Mouse (Mus musculus): ENCODE data around the gene Macf1. TPM values are rescaled to one million over a fixed set of nuclear protein-coding genes. Genes with fewer than 3 reads are reported as not detected.
"Not testable (repeated sequence)": the region's sequence is repeated elsewhere in the genome, so short reads cannot be mapped to it uniquely, and the experiment has no call there.

The Macf1 gene
- polyA plus RNA-seq, 1 experiment from 2014 or later = 43.7 TPM

GRCm38 (mm10) chr4:123340232-123340631 is 343.9 kb downstream of the Macf1 start:
- Histone ChIP-seq H3K9me3 (no peaks in the 10 kb centered on the region), H3K36me3 (no peaks in the 10 kb centered on the region), H3K4me3 (no peak overlapping the region), H3K4me1 (peaks cover 18% of the 10 kb centered on the region), H3K4me2 (no peak overlapping the region), H3K9ac (no peak overlapping the region), H3K27me3 (replicated peaks) (peaks cover 67% of the 10 kb centered on the region), H3K27ac (replicated peaks) (no peak overlapping the region)
- 58% methylated on average over 5 of the region's 5 CpGs for WGBS
- no peak for ATAC-seq (ENCODE audit: extremely low read depth, insufficient number of reproducible peaks, low FRiP score, low TSS enrichment)

GRCm38 (mm10) chr4:123337693-123338092 is 346.5 kb downstream of the Macf1 start:
- Histone ChIP-seq H3K36me3 (no peaks in the 10 kb centered on the region), H3K4me2 (no peak overlapping the region), H3K4me3 (no peak overlapping the region), H3K9ac (no peak overlapping the region), H3K27me3 (replicated peaks) (peaks cover 44% of the 10 kb centered on the region), H3K27ac (replicated peaks) (no peak overlapping the region), H3K4me1 (peaks cover 8% of the 10 kb centered on the region), H3K9me3 (0 out of 2 replicates have a peak, but pooled peaks cover 6% of the 10 kb centered on the region)
- ATAC-seq (ENCODE audit: extremely low read depth, insufficient number of reproducible peaks, low FRiP score, low TSS enrichment) = no peak
- 60% methylated on average over 4 of the region's 4 CpGs for WGBS

GRCm38 (mm10) chr4:123335796-123336585 is 348.2 kb downstream of the Macf1 start:
- Histone ChIP-seq H3K9ac (no peak overlapping the region), H3K36me3 (no peaks in the 10 kb centered on the region), H3K27me3 (replicated peaks) (peaks cover 27% of the 10 kb centered on the region), H3K27ac (replicated peaks) (no peak overlapping the region), H3K4me2 (no peak overlapping the region), H3K4me1 (no peaks in the 10 kb centered on the region), H3K4me3 (no peak overlapping the region), H3K9me3 (0 out of 2 replicates have a peak, but pooled peaks cover 7% of the 10 kb centered on the region)
- WGBS = 63% methylated on average over 14 of the region's 14 CpGs
- no peak for ATAC-seq (ENCODE audit: extremely low read depth, insufficient number of reproducible peaks, low FRiP score, low TSS enrichment)

DNA sequence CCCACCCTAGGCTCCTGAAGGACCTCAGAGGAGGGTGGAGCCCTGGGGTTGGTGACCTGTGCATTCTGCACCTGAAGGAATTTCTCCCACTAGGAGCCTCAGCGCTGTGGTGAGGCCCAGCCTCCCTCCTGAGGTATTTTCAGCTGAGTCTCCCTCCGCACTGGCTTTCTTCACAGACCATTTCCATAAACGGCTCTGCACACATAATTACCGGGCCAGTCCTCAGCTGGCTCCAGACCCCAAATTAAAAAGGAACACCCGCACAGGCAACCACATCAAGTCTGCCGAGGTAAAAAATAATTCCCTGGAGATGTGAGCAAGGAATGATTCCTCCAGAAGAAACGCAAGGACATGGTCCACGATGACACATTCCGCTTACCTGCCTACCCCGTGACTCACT is 348.9 kb downstream of the Macf1 start:
- not testable (repeated sequence) for H3K4me3 ChIP-seq; H3K36me3 ChIP-seq; H3K9ac ChIP-seq; H3K9me3 ChIP-seq; H3K27ac ChIP-seq (replicated peaks); H3K4me1 ChIP-seq; ATAC-seq (ENCODE audit: extremely low read depth, insufficient number of reproducible peaks, low FRiP score, low TSS enrichment); H3K4me2 ChIP-seq
- peaks cover 20% of the 10 kb centered on the region for H3K27me3 ChIP-seq (replicated peaks)
- WGBS = 69% methylated on average over 10 of the region's 10 CpGs

DNA sequence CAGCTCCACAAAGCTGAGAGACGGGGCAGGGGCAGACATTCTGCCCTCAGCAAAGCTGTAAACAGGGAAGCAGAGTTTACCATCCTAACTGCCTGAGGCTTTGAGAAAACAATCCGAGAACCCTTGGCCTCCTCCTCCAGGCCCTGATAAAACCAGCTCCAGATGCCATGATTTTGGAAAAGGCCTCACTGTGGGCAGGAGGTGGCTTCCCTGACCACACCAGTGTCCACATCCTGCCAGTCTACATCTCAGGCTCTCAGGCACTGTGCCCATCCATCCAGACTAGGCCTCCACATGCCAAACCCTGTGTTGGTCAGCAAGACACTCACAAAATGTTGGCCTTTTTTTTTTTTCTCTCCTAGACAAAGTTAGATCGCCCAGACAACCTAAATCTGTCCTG is 350.0 kb downstream of the Macf1 start:
- WGBS = 57% methylated on average over 3 of the region's 3 CpGs
- no peaks in the 10 kb centered on the region for H3K4me1 ChIP-seq
- H3K27ac ChIP-seq (replicated peaks) = no peak overlapping the region
- no peaks in the 10 kb centered on the region for H3K36me3 ChIP-seq
- H3K9ac ChIP-seq = no peak overlapping the region
- H3K4me2 ChIP-seq = no peak overlapping the region
- peaks cover 16% of the 10 kb centered on the region for H3K27me3 ChIP-seq (replicated peaks)
- H3K4me3 ChIP-seq = no peak overlapping the region
- ATAC-seq (ENCODE audit: extremely low read depth, insufficient number of reproducible peaks, low FRiP score, low TSS enrichment) = no peak
- 0 out of 2 replicates have a peak, but pooled peaks cover 7% of the 10 kb centered on the region for H3K9me3 ChIP-seq

GRCm38 (mm10) chr4:123333151-123333550 is 351.0 kb downstream of the Macf1 start:
- WGBS = 91% methylated on average over 4 of the region's 4 CpGs
- ATAC-seq (ENCODE audit: extremely low read depth, insufficient number of reproducible peaks, low FRiP score, low TSS enrichment) = no peak
- H3K4me3 ChIP-seq = no peak overlapping the region
- 0 out of 2 replicates have a peak, but pooled peaks cover 7% of the 10 kb centered on the region for H3K9me3 ChIP-seq
- no peaks in the 10 kb centered on the region for H3K36me3 ChIP-seq
- no peak overlapping the region for H3K4me2 ChIP-seq
- no peak overlapping the region for H3K27ac ChIP-seq (replicated peaks)
- H3K9ac ChIP-seq = no peak overlapping the region
- peaks cover 10% of the 10 kb centered on the region for H3K27me3 ChIP-seq (replicated peaks)
- H3K4me1 ChIP-seq = no peaks in the 10 kb centered on the region

GRCm38 (mm10) chr4:123331961-123332360 is 352.2 kb downstream of the Macf1 start:
- H3K9me3 ChIP-seq; H3K36me3 ChIP-seq; H3K27ac ChIP-seq (replicated peaks); ATAC-seq (ENCODE audit: extremely low read depth, insufficient number of reproducible peaks, low FRiP score, low TSS enrichment); H3K4me2 ChIP-seq; H3K4me3 ChIP-seq; H3K4me1 ChIP-seq; H3K9ac ChIP-seq: not testable (repeated sequence)
- peaks cover 13% of the 10 kb centered on the region for H3K27me3 ChIP-seq (replicated peaks)
- WGBS = 88% methylated on average over 1 of the region's 1 CpGs

- no peak for ATAC-seq (ENCODE audit: extremely low read depth, insufficient number of reproducible peaks, low FRiP score, low TSS enrichment)
- Histone ChIP-seq H3K9me3 (0 out of 2 replicates have a peak, but pooled peaks cover 7% of the 10 kb centered on the region), H3K36me3 (no peaks in the 10 kb centered on the region), H3K4me3 (no peak overlapping the region), H3K27me3 (replicated peaks) (peaks cover 15% of the 10 kb centered on the region), H3K9ac (no peak overlapping the region), H3K4me2 (no peak overlapping the region), H3K4me1 (no peaks in the 10 kb centered on the region), H3K27ac (replicated peaks) (no peak overlapping the region)
- 46% methylated on average over 5 of the region's 5 CpGs for WGBS
These were observed 352.8 kb downstream of the Macf1 start for GRCm38 (mm10) chr4:123331326-123331725.

DNA sequence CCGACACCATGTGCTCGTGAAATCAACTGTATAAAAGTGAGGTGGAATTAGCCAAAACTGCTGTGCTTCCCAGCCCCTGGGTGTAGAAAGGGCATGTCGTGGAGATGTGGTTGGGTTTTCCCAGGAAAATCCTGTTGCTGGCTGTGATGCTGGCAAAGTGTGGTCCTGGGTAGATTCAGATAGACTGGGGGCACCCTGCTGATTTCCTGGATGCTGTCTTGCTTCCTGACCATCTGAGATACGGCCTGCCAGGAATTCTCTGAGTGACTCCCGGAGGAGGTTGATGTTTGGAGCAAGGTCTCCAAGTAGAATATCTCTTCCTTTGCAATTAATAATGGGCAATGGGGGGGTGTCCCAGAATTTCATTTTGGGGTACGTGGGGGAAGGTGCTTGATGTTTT is 355.2 kb downstream of the Macf1 start:
- no peaks in the 10 kb centered on the region for H3K36me3 ChIP-seq
- no peak for ATAC-seq (ENCODE audit: extremely low read depth, insufficient number of reproducible peaks, low FRiP score, low TSS enrichment)
- peaks cover 8% of the 10 kb centered on the region for H3K4me1 ChIP-seq
- H3K4me3 ChIP-seq = no peak overlapping the region
- H3K27me3 ChIP-seq (replicated peaks) = peaks cover 5% of the 10 kb centered on the region
- H3K27ac ChIP-seq (replicated peaks) = no peak overlapping the region
- WGBS = 54% methylated on average over 6 of the region's 6 CpGs
- H3K4me2 ChIP-seq = no peak overlapping the region
- no peak overlapping the region for H3K9ac ChIP-seq
- H3K9me3 ChIP-seq = 0 out of 2 replicates have a peak, but pooled peaks cover 7% of the 10 kb centered on the region

DNA sequence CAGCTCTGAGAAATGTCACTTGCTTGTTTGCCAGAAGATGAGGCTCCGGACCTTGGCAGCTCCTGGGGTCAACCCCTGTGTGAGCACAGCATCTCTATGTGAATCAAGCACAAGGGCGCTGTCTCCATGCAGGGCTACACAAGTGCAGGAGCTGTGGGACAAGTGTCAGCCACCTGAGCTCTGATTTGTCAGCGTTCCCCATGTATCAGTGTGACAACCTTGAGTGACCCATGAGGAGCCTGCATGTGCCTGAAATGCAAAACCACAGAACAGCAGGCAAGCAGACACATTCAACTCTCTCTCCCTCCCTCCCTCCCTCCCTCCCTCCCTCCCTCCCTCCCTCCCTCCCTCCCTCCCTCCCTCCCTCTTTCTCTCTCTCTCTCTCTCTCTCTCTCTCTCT is 356.5 kb downstream of the Macf1 start:
- peaks cover 13% of the 10 kb centered on the region for H3K4me1 ChIP-seq
- WGBS = 38% methylated on average over 3 of the region's 3 CpGs
- peaks cover 18% of the 10 kb centered on the region for H3K27me3 ChIP-seq (replicated peaks)
- no peak overlapping the region for H3K9ac ChIP-seq
- no peak overlapping the region for H3K4me2 ChIP-seq
- no peaks in the 10 kb centered on the region for H3K9me3 ChIP-seq
- H3K27ac ChIP-seq (replicated peaks) = no peak overlapping the region
- no peaks in the 10 kb centered on the region for H3K36me3 ChIP-seq
- H3K4me3 ChIP-seq = no peak overlapping the region
- ATAC-seq (ENCODE audit: extremely low read depth, insufficient number of reproducible peaks, low FRiP score, low TSS enrichment) = no peak

DNA sequence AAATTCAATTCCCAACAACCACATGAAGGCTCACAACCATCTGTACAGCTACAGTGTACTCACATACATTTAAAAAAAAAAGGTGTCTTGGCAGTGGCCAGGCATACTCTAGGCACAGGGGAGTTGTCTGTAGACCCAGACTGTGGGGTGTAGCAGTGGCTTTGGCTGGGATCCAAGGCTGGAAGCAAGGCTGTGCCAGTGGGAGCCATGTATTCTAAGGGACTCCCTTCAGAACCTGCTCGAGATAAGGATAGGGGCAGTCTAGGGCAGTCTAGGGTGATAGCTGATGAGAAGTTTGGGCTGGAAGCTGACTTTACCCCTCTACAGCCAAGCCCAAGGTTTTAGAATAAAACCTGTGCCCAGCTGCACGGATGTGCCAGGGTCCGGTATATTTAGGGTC is 358.1 kb downstream of the Macf1 start:
- Histone ChIP-seq H3K4me1 (peaks cover 13% of the 10 kb centered on the region), H3K4me3 (no peak overlapping the region), H3K27me3 (replicated peaks) (peaks cover 29% of the 10 kb centered on the region), H3K36me3 (no peaks in the 10 kb centered on the region), H3K9ac (no peak overlapping the region), H3K4me2 (no peak overlapping the region), H3K9me3 (no peaks in the 10 kb centered on the region), H3K27ac (replicated peaks) (no peak overlapping the region)
- peak; percentile 63; the same call in 1 of the 2 replicates for ATAC-seq (ENCODE audit: extremely low read depth, insufficient number of reproducible peaks, low FRiP score, low TSS enrichment)
- WGBS = 53% methylated on average over 3 of the region's 3 CpGs

DNA sequence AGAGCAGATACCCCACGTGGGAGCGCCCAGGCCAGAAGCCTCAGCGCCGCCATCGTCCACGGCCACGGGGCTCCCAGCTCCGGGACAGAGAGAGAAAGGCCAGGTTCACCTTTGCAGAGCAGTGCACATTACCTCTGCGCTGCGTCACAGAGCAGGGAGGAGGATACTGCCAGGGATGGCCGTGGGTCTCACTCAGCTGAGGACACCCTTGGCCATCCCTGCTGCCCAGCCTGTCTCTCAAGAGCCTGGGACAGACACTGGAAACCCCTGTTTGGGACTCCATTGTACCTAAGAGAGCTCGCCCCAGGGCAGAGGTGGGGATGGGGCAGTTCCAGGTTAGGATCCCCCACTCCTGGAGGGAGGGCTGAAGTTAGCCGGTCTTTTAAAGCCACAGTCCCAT is 360.6 kb downstream of the Macf1 start, which contains the start of gene Oxct2a:
Gene Oxct2a (minus strand): TSS at position 101 of the 400 bp plus-strand sequence.
- no peak within 1 kb of the TSS for H3K27ac ChIP-seq (replicated peaks)
- H3K9ac ChIP-seq = no peak within 1 kb of the TSS
- peak within 1 kb of the TSS; percentile 64 for H3K4me2 ChIP-seq
- peaks cover 13% of the 10 kb centered on the region for H3K4me1 ChIP-seq
- 18% methylated on average over 13 of the region's 13 CpGs for WGBS
- peaks cover 29% of the 10 kb centered on the region for H3K27me3 ChIP-seq (replicated peaks)
- H3K4me3 ChIP-seq = peak within 1 kb of the TSS; percentile 39
- no peaks in the 10 kb centered on the region for H3K9me3 ChIP-seq
- no peaks in the 10 kb centered on the region for H3K36me3 ChIP-seq
- ATAC-seq (ENCODE audit: extremely low read depth, insufficient number of reproducible peaks, low FRiP score, low TSS enrichment) = no peak
